Mouse (Mus musculus): ENCODE measurements at regions not wholly inside any gene's neighbourhood (a gene's known extent, or its start where the extent isn't known, plus 50 kb on each side); places are given as distances from the start of the nearest gene placed in this dataset.

- in situ Hi-C loops (cut with MboI; ENCODE audit: low pct_unique_long_range_greater_than_20kb in 1 of 2, low sequenced_read_pairs in 2 of 2, unreplicated experiment in 1 of 2): no loop called here
Measured at GRCm38 (mm10) chr19:26419781-26420180, 185.1 kb upstream of the Smarca2 start.

GRCm38 (mm10) chr19:26439163-26439562 lies 165.7 kb upstream of the Smarca2 start:
- in situ Hi-C loops (cut with MboI; ENCODE audit: low pct_unique_long_range_greater_than_20kb in 1 of 2, low sequenced_read_pairs in 2 of 2, unreplicated experiment in 1 of 2): no loop called here

- in situ Hi-C loops (cut with MboI; ENCODE audit: low pct_unique_long_range_greater_than_20kb in 1 of 2, low sequenced_read_pairs in 2 of 2, unreplicated experiment in 1 of 2): no loop called here
Measured at GRCm38 (mm10) chr19:26445309-26445708, 159.5 kb upstream of the Smarca2 start.

DNA sequence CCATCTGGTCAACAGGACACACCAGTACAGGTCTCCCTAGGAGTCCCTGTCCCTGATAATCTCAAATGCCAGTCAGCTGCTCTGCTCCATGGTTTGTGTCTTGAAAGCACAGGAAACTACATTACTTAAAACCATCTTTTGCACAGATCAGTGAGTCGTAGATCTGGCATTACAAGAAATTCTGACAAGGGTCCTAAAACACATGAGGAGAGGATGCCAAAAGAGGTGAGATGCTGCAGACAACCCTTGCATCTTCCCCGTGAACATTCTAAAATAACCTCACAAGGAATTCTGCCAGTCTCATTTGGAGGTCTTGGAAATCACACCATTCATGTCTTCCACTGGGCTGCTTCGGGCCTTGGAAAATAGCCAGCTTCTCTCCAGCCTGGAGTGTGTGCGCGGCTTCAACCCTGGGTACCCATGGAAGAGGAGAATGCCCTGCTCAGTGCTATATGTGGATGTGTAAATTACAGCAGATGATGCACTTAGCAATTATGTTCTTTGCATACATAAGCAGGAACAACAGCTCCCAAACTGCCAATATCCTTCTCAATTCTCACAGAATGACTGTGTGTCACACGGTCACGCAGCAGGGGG lies 157.3 kb upstream of the Smarca2 start:
- in situ Hi-C loops (cut with MboI; ENCODE audit: low pct_unique_long_range_greater_than_20kb in 1 of 2, low sequenced_read_pairs in 2 of 2, unreplicated experiment in 1 of 2): no loop called here

DNA sequence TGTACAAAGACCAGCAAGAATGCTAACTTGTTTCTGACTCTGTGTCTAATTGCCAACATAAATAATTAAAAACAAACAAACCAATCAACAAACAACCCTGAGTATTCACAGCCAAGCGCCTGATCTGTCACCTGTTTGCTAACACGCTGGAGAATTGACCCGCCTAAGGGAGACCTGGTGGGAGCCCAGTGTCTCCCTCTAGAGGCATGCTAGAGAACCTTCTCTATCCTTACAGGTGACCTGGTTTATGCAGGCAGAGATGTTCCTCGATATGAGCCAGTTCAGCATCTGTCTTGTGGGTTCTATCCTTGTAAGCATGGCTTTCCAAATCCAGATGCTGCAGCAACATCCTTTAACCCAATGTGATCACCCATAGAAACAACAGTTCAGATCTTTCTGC lies 143.1 kb upstream of the Smarca2 start:
- in situ Hi-C loops (cut with MboI; ENCODE audit: low pct_unique_long_range_greater_than_20kb in 1 of 2, low sequenced_read_pairs in 2 of 2, unreplicated experiment in 1 of 2): no loop called here

DNA sequence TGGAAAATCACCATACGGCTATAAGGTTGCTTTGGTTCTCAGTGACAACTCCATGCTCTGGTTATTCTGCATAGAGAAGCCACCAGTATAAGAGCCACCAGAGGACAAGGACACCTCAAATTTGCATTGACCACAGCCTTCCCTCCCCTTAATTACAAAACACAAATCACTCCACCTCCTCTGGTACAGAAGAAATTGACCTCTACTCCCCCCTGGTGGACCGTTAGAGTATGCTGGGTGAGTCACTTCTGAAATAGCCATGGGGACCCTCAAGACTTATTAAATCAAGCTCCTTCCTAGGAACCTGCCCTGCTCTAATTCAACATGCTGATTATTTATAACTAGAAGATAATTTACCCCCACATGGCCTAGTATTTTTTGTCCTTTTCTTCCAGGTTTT lies 139.6 kb upstream of the Smarca2 start:
- in situ Hi-C loops (cut with MboI; ENCODE audit: low pct_unique_long_range_greater_than_20kb in 1 of 2, low sequenced_read_pairs in 2 of 2, unreplicated experiment in 1 of 2): no loop called here

DNA sequence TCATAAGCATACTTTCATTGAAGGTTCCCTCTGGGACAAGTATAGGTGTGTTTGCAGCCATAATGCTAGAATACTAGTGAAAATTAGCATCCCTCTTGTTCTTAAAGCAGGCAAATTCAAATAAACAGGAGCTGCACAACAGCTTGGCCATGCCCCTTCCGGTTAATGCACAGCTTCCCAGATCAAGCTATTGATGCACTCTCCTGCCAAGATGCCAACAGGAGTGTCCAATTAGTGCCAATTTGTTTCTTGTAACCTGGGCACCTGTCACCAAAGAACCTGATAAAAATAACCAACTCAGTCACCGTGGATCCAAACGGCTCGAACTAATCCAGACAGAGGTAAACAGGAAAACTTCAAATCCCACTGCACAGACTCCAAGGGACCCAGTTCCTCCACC lies 138.6 kb upstream of the Smarca2 start:
- in situ Hi-C loops (cut with MboI; ENCODE audit: low pct_unique_long_range_greater_than_20kb in 1 of 2, low sequenced_read_pairs in 2 of 2, unreplicated experiment in 1 of 2): no loop called here

DNA sequence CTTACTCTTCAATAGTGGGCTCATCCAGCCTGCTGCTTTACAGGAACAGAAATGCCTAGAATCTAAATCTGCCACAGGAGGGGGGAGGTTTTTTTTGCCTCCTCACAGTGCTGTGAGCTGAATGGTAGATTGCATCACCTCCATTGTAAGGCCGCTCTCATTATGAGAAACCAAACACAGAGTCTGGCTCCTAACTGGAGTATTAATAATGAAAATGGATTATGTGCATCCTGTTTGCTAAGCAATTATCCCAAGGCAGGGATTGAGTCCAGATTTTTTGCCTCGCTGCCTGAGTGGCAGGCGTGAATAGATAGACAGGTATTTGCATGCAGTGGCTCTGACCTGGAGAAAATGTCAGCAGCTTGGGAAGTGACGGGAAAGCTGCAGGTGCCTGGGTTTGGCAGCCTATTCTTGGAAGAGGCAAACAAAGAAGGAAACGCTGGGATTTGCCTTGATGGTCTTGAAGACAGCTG lies 137.6 kb upstream of the Smarca2 start:
- in situ Hi-C loops (cut with MboI; ENCODE audit: low pct_unique_long_range_greater_than_20kb in 1 of 2, low sequenced_read_pairs in 2 of 2, unreplicated experiment in 1 of 2): no loop called here

- in situ Hi-C loops (cut with MboI; ENCODE audit: low pct_unique_long_range_greater_than_20kb in 1 of 2, low sequenced_read_pairs in 2 of 2, unreplicated experiment in 1 of 2): no loop called here
Measured at GRCm38 (mm10) chr19:26472659-26473058, 132.2 kb upstream of the Smarca2 start.

- in situ Hi-C loops (cut with MboI; ENCODE audit: low pct_unique_long_range_greater_than_20kb in 1 of 2, low sequenced_read_pairs in 2 of 2, unreplicated experiment in 1 of 2): no loop called here
Measured at GRCm38 (mm10) chr19:26473211-26473610, 131.6 kb upstream of the Smarca2 start.

DNA sequence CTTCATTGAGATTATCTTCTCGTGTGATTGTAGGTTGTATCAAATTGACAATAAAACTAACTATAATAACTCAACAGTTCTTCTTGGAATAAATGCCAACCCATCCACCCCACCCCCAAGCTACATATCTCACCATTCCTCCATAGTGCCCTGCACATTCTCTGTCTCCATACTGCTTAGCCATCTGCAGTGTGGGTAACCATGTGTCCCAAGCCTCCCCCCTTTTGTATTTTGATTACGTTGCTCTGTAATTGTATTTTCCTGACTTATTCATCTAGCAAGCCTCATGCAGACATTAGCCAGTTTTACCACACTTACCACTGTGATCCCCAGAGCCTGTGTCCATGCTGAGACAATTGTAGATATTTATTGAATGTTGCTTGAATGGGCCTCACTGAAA lies 129.7 kb upstream of the Smarca2 start:
- in situ Hi-C loops (cut with MboI; ENCODE audit: low pct_unique_long_range_greater_than_20kb in 1 of 2, low sequenced_read_pairs in 2 of 2, unreplicated experiment in 1 of 2): no loop called here

DNA sequence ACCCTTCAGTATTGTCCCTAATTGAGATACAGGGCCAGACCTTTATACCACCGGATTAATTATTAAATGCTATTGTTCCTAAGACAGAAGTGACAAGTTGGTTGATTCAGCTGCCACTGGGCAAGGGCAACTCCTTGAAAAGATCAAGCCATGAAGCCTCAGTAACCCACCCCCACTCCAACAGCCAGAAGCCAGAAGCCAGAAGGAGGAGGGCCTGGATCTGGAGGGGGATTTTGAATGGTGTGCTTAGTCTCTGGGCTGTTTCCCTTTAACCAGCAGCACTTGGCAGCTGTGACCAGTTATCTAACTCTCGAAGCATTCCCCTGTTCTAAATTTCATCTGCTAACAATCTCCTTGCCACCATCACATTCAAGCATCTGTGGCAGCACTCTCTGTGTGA lies 129.1 kb upstream of the Smarca2 start:
- in situ Hi-C loops (cut with MboI; ENCODE audit: low pct_unique_long_range_greater_than_20kb in 1 of 2, low sequenced_read_pairs in 2 of 2, unreplicated experiment in 1 of 2): no loop called here

DNA sequence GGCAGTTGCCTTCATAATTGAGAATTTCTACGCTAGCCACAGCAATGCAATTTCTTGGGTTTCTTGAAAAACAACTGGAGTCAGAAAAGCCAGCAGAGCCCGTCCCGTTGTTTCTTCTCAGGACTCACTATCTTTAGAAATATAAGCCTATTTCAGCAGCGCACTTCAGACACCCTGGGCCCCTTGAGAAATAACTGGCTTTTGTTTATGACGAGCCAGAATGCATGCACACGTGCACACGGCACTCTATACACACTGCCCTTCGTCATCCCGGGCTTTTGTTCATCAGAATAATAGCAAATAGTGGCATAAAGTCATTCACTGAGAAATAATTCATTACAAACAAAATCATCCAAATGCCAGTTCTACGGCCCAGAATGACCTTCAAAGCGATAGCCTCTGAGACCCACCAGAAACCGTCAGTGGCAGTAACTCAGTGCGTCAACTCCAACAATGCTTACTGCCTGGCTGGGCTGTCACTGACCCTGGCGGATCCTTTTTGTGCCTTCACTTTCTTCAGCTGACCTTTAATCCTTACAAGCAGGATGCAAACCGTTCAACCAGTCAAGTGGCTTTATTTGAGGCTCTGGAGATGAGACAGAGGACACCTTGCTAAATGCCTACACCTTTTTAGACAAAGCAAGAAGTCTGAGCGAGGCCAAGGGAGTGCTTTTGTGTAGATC lies 126.7 kb upstream of the Smarca2 start:
- in situ Hi-C loops (cut with MboI; ENCODE audit: low pct_unique_long_range_greater_than_20kb in 1 of 2, low sequenced_read_pairs in 2 of 2, unreplicated experiment in 1 of 2): no loop called here

GRCm38 (mm10) chr19:26484322-26484721 lies 120.5 kb upstream of the Smarca2 start:
- in situ Hi-C loops (cut with MboI; ENCODE audit: low pct_unique_long_range_greater_than_20kb in 1 of 2, low sequenced_read_pairs in 2 of 2, unreplicated experiment in 1 of 2): no loop called here

DNA sequence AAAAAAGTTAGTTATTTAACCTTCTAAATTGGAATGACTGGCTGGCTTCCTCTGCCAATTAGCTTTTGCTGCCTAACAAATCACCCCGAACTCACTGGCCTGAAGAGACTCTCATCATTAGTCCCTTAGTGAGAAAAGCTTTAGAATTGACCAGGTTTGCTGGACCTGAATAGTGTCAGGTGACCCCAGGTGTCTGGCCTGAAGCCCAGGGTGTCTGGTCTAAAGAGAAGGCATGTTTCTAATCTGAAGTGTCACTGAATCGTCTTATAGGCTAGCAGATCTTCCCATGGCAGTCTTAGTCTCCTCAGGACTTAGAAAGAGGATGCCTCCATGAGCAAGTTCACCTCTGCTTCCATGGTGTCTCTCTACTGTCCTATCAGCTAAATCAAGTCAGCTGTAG lies 112.0 kb upstream of the Smarca2 start:
- in situ Hi-C loops (cut with MboI; ENCODE audit: low pct_unique_long_range_greater_than_20kb in 1 of 2, low sequenced_read_pairs in 2 of 2, unreplicated experiment in 1 of 2): no loop called here

- in situ Hi-C loops (cut with MboI; ENCODE audit: low pct_unique_long_range_greater_than_20kb in 1 of 2, low sequenced_read_pairs in 2 of 2, unreplicated experiment in 1 of 2): no loop called here
Measured at GRCm38 (mm10) chr19:26501064-26501463, 103.8 kb upstream of the Smarca2 start.

GRCm38 (mm10) chr19:26504027-26504426 lies 100.8 kb upstream of the Smarca2 start:
- in situ Hi-C loops (cut with MboI; ENCODE audit: low pct_unique_long_range_greater_than_20kb in 1 of 2, low sequenced_read_pairs in 2 of 2, unreplicated experiment in 1 of 2): no loop called here

GRCm38 (mm10) chr19:26506802-26507201 lies 98.0 kb upstream of the Smarca2 start:
- in situ Hi-C loops (cut with MboI; ENCODE audit: low pct_unique_long_range_greater_than_20kb in 1 of 2, low sequenced_read_pairs in 2 of 2, unreplicated experiment in 1 of 2): no loop called here

DNA sequence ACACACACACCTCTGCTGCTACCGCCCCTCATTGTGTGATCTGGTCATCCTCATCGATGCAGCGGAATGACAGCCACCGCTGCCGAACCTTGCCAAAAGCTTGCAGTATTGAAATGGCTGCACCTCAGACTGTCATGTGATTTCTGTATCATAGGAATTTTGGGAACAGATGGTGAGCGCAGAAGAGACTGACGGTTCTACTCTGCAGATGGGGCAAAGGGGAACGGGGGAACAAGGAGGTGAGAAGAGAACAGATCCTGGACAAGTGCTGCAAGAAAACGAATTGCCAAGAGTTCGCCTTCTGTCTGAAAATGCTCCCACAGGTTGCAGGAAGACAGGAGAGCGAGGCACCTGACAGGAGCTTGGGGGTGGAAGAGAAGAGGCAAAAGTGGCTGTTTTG lies 96.9 kb upstream of the Smarca2 start:
- in situ Hi-C loops (cut with MboI; ENCODE audit: low pct_unique_long_range_greater_than_20kb in 1 of 2, low sequenced_read_pairs in 2 of 2, unreplicated experiment in 1 of 2): no loop called here

GRCm38 (mm10) chr19:26508616-26509015 lies 96.2 kb upstream of the Smarca2 start:
- in situ Hi-C loops (cut with MboI; ENCODE audit: low pct_unique_long_range_greater_than_20kb in 1 of 2, low sequenced_read_pairs in 2 of 2, unreplicated experiment in 1 of 2): no loop called here

All from mouse embryonic stem cell (cell line).